Mouse (Mus musculus) heart, embryonic 11.5 days (tissue): ENCODE data around the gene Ccin. TPM values are rescaled to one million over a fixed set of nuclear protein-coding genes. Genes with fewer than 3 reads are reported as not detected.

Source experiments
- ATAC-seq: fragments of 200-750 bp; cut with Nextera tagmentation; replicated peaks from 2 replicates; pipeline ENCODE4 v1.8.0; 2017; ENCODE audit warnings: moderate library complexity; ENCODE audit not compliant: insufficient number of reproducible peaks, low FRiP score, low TSS enrichment
- H3K27ac ChIP-seq: fragments of 300-500 bp; sonication (generic); 2 replicates; pipeline ENCODE4 v1.5.1; 2014; ENCODE audit warnings: mild to moderate bottlenecking, low read depth, low read length
- H3K27me3 ChIP-seq: fragments of 300-500 bp; sonication (generic); 2 replicates; pipeline ENCODE4 v1.6.1; 2014; ENCODE audit warnings: mild to moderate bottlenecking, low read length, mixed read lengths; ENCODE audit not compliant: control insufficient read depth, insufficient read depth
- H3K36me3 ChIP-seq: fragments of 300-500 bp; sonication (generic); 2 replicates; pipeline ENCODE4 v1.6.1; 2014; ENCODE audit warnings: mild to moderate bottlenecking, low read length, moderate library complexity, mixed read lengths; ENCODE audit not compliant: control insufficient read depth, insufficient read depth
- H3K4me1 ChIP-seq: fragments of 300-500 bp; sonication (generic); 2 replicates; pipeline ENCODE4 v1.6.1; 2014; ENCODE audit warnings: low read length; ENCODE audit not compliant: control insufficient read depth, insufficient read depth
- H3K4me2 ChIP-seq: fragments of 300-500 bp; sonication (generic); 2 replicates; pipeline ENCODE4 v1.6.1; 2014; ENCODE audit warnings: mild to moderate bottlenecking, moderate library complexity
- H3K4me3 ChIP-seq: fragments of 300-500 bp; sonication (generic); 2 replicates; pipeline ENCODE4 v1.5.1; 2014; ENCODE audit warnings: low read depth, low read length
- H3K9ac ChIP-seq: fragments of 300-500 bp; sonication (generic); 2 replicates; pipeline ENCODE4 v1.6.1; 2014; ENCODE audit warnings: mild to moderate bottlenecking, low read depth, low read length, moderate library complexity
- H3K9me3 ChIP-seq: fragments of 300-500 bp; sonication (generic); replicated peaks from 2 replicates; pipeline ENCODE4 v1.6.1; 2016; ENCODE audit warnings: low read length; ENCODE audit not compliant: control insufficient read depth
- WGBS: fragments of 180-500 bp; shearing (Covaris S2); extraction: QIAGEN DNeasy Blood & Tissue Kit; methylation state at CpG from one replicate; pipeline ENCODE4 v1.1.7; 2014; ENCODE audit not compliant: insufficient replicate concordance; 5-methylcytosine and 5-hydroxymethylcytosine counted together
- polyA plus RNA-seq: library from polyadenylated mRNA; unstranded; fragments of >200 nt; fragmentation: Nextera tagmentation; extraction: Ambion mirVana; gene quantifications from 2 replicates; pipeline ENCODE4 v1.2.1, GENCODE M21; 2014

Gene Ccin
- polyA plus RNA-seq, 1 experiment from 2014 or later: not detected

- ATAC-seq: no peak
- H3K27me3 ChIP-seq: 0 out of 2 replicates have a peak, but pooled peaks cover 2% of the 10 kb centered on the region
- H3K36me3 ChIP-seq: no peaks in the 10 kb centered on the region
- H3K9ac ChIP-seq: no peak overlapping the region
- 91% methylated on average over 3 of the region's 3 CpGs for WGBS
- H3K4me2 ChIP-seq: no peak overlapping the region
- H3K4me1 ChIP-seq: peaks cover 13% of the 10 kb centered on the region
- H3K9me3 ChIP-seq: no peaks in the 10 kb centered on the region
- H3K27ac ChIP-seq: no peak overlapping the region
- H3K4me3 ChIP-seq: no peak overlapping the region
Observed at GRCm38 (mm10) chr4:43979746-43980145, 3.5 kb upstream of the Ccin start.

- peaks cover 13% of the 10 kb centered on the region for H3K4me1 ChIP-seq
- H3K36me3 ChIP-seq: no peaks in the 10 kb centered on the region
- H3K4me3 ChIP-seq: no peak overlapping the region
- H3K4me2 ChIP-seq: no peak overlapping the region
- 0 out of 2 replicates have a peak, but pooled peaks cover 2% of the 10 kb centered on the region for H3K27me3 ChIP-seq
- no peaks in the 10 kb centered on the region for H3K9me3 ChIP-seq
- no peak overlapping the region for H3K9ac ChIP-seq
- 87% methylated on average over 4 of the region's 4 CpGs for WGBS
- no peak for ATAC-seq
- H3K27ac ChIP-seq: no peak overlapping the region
Observed at GRCm38 (mm10) chr4:43980236-43980635, 3.0 kb upstream of the Ccin start.

- Histone ChIP-seq H3K27ac (no peak overlapping the region), H3K9me3 (no peaks in the 10 kb centered on the region), H3K4me1 (peaks cover 13% of the 10 kb centered on the region), H3K4me2 (no peak overlapping the region), H3K27me3 (0 out of 2 replicates have a peak, but pooled peaks cover 2% of the 10 kb centered on the region), H3K36me3 (no peaks in the 10 kb centered on the region), H3K4me3 (no peak overlapping the region), H3K9ac (no peak overlapping the region)
- WGBS: 94% methylated on average over 6 of the region's 6 CpGs
- ATAC-seq: no peak
Observed at GRCm38 (mm10) chr4:43980846-43981245, 2.4 kb upstream of the Ccin start.

- no peak for ATAC-seq
- WGBS: 67% methylated on average over 7 of the region's 7 CpGs
- no peak overlapping the region for H3K9ac ChIP-seq
Observed at GRCm38 (mm10) chr4:43981251-43981650, 2.0 kb upstream of the Ccin start.

GRCm38 (mm10) chr4:43982053-43982732, 1.1 kb upstream of the Ccin start:
- Histone ChIP-seq H3K27ac (peak overlapping the region; percentile 64; the same call in 1 of the 2 replicates), H3K4me2 (peak overlapping the region; percentile 78), H3K36me3 (no peaks in the 10 kb centered on the region), H3K4me3 (peak overlapping the region; percentile 41), H3K4me1 (peaks cover 13% of the 10 kb centered on the region), H3K9ac (peak overlapping the region; percentile 79), H3K27me3 (0 out of 2 replicates have a peak, but pooled peaks cover 2% of the 10 kb centered on the region), H3K9me3 (no peaks in the 10 kb centered on the region)
- WGBS: 4% methylated on average over 24 of the region's 24 CpGs
- peak; percentile 81 for ATAC-seq

More at GRCm38 (mm10) chr4:43981251-43981650, 2.0 kb upstream of the Ccin start:
- 0 out of 2 replicates have a peak, but pooled peaks cover 2% of the 10 kb centered on the region for H3K27me3 ChIP-seq
- H3K4me3 ChIP-seq: no peak overlapping the region
- peaks cover 13% of the 10 kb centered on the region for H3K4me1 ChIP-seq
- no peak overlapping the region for H3K27ac ChIP-seq
- H3K9me3 ChIP-seq: no peaks in the 10 kb centered on the region
- no peak overlapping the region for H3K4me2 ChIP-seq
- H3K36me3 ChIP-seq: no peaks in the 10 kb centered on the region

- no peaks in the 10 kb centered on the region for H3K9me3 ChIP-seq
- no peak for ATAC-seq
- no peaks in the 10 kb centered on the region for H3K36me3 ChIP-seq
- H3K27ac ChIP-seq: no peak overlapping the region
- no peak overlapping the region for H3K9ac ChIP-seq
- 0 out of 2 replicates have a peak, but pooled peaks cover 2% of the 10 kb centered on the region for H3K27me3 ChIP-seq
- H3K4me2 ChIP-seq: no peak overlapping the region
- H3K4me1 ChIP-seq: peaks cover 6% of the 10 kb centered on the region
- whole genome bisulfite sequencing: 85% methylated on average over 22 of the region's 22 CpGs
- no peak overlapping the region for H3K4me3 ChIP-seq
Observed at GRCm38 (mm10) chr4:43983756-43984155, 473 bp downstream of the Ccin start.

GRCm38 (mm10) chr4:43984326-43984725, 1.0 kb downstream of the Ccin start:
- Histone ChIP-seq H3K9me3 (no peaks in the 10 kb centered on the region), H3K4me1 (peaks cover 4% of the 10 kb centered on the region; the same call in 1 of the 2 replicates), H3K9ac (no peak overlapping the region), H3K4me2 (no peak overlapping the region), H3K36me3 (no peaks in the 10 kb centered on the region), H3K27ac (no peak overlapping the region), H3K27me3 (0 out of 2 replicates have a peak, but pooled peaks cover 2% of the 10 kb centered on the region), H3K4me3 (no peak overlapping the region)
- no peak for ATAC-seq
- 84% methylated on average over 19 of the region's 19 CpGs for WGBS

GRCm38 (mm10) chr4:43988976-43989375, 5.7 kb downstream of the Ccin start:
- Histone ChIP-seq H3K27ac (no peak overlapping the region), H3K9ac (no peak overlapping the region), H3K4me2 (no peak overlapping the region), H3K4me3 (no peak overlapping the region), H3K36me3 (no peaks in the 10 kb centered on the region), H3K27me3 (no peaks in the 10 kb centered on the region), H3K4me1 (no peaks in the 10 kb centered on the region), H3K9me3 (no peaks in the 10 kb centered on the region)
- no peak for ATAC-seq
- WGBS: 84% methylated on average over 3 of the region's 3 CpGs

- ATAC-seq: no peak
- Histone ChIP-seq H3K4me3 (no peak overlapping the region), H3K36me3 (no peaks in the 10 kb centered on the region), H3K4me2 (no peak overlapping the region), H3K27me3 (no peaks in the 10 kb centered on the region), H3K9ac (no peak overlapping the region), H3K9me3 (no peaks in the 10 kb centered on the region), H3K4me1 (no peaks in the 10 kb centered on the region), H3K27ac (no peak overlapping the region)
- 88% methylated on average over 11 of the region's 11 CpGs for WGBS
Observed at GRCm38 (mm10) chr4:43993072-43993471, 9.8 kb downstream of the Ccin start.
